Mouse (Mus musculus) midbrain, embryonic 11.5 days (tissue): ENCODE measurements around the gene Cdc25b. TPM values are rescaled to one million over a fixed set of nuclear protein-coding genes. Genes with fewer than 3 reads are reported as not detected.

Experiments
- ATAC-seq: fragments of 200-750 bp; cut with Nextera tagmentation; 2 replicates; pipeline ENCODE4 v1.8.0; 2017; ENCODE audit warnings: moderate TSS enrichment, moderate library complexity; ENCODE audit not compliant: low FRiP score
- DNase-seq: peaks from one replicate; pipeline ENCODE4 v3.0.0; 2015; ENCODE audit warnings: low spot score; ENCODE audit errors: missing footprints
- H3K27ac ChIP-seq: fragments of 300-500 bp; sonication (generic); 2 replicates; pipeline ENCODE4 v1.5.1; 2014; ENCODE audit warnings: low read depth, low read length
- H3K27me3 ChIP-seq: fragments of 300-500 bp; sonication (generic); 2 replicates; pipeline ENCODE4 v1.6.1; 2014; ENCODE audit warnings: mild to moderate bottlenecking, low read length, moderate library complexity, mixed read lengths; ENCODE audit not compliant: control insufficient read depth, insufficient read depth
- H3K36me3 ChIP-seq: fragments of 300-500 bp; sonication (generic); 2 replicates; pipeline ENCODE4 v1.6.1; 2014; ENCODE audit warnings: mild to moderate bottlenecking, low read length, moderate library complexity, mixed read lengths; ENCODE audit not compliant: control insufficient read depth, insufficient read depth
- H3K4me1 ChIP-seq: fragments of 300-500 bp; sonication (generic); 2 replicates; pipeline ENCODE4 v1.6.1; 2014; ENCODE audit warnings: low read length; ENCODE audit not compliant: control insufficient read depth, insufficient read depth
- H3K4me2 ChIP-seq: fragments of 300-500 bp; sonication (generic); 2 replicates; pipeline ENCODE4 v1.6.1; 2014; ENCODE audit warnings: mild to moderate bottlenecking, moderate library complexity
- H3K4me3 ChIP-seq: fragments of 300-500 bp; sonication (generic); 2 replicates; pipeline ENCODE4 v1.5.1; 2014; ENCODE audit warnings: low read depth, low read length
- H3K9ac ChIP-seq: fragments of 300-500 bp; sonication (generic); 2 replicates; pipeline ENCODE4 v1.6.1; 2014; ENCODE audit warnings: low read length
- H3K9me3 ChIP-seq: fragments of 300-500 bp; sonication (generic); 2 replicates; pipeline ENCODE4 v1.6.1; 2016; ENCODE audit warnings: low read length; ENCODE audit not compliant: control insufficient read depth
- WGBS: fragments of 180-500 bp; shearing (Covaris S2); extraction: QIAGEN DNeasy Blood & Tissue Kit; methylation state at CpG from one replicate; pipeline ENCODE4 v1.1.7; 2014; 5-methylcytosine and 5-hydroxymethylcytosine counted together
- polyA plus RNA-seq: library from polyadenylated mRNA; unstranded; fragments of >200 nt; fragmentation: Nextera tagmentation; extraction: Ambion mirVana; gene quantifications from 2 replicates; pipeline ENCODE4 v1.2.1, GENCODE M21; 2014

Cdc25b gene
- polyA plus RNA-seq, 1 experiment from 2014 or later = 130 TPM

DNA sequence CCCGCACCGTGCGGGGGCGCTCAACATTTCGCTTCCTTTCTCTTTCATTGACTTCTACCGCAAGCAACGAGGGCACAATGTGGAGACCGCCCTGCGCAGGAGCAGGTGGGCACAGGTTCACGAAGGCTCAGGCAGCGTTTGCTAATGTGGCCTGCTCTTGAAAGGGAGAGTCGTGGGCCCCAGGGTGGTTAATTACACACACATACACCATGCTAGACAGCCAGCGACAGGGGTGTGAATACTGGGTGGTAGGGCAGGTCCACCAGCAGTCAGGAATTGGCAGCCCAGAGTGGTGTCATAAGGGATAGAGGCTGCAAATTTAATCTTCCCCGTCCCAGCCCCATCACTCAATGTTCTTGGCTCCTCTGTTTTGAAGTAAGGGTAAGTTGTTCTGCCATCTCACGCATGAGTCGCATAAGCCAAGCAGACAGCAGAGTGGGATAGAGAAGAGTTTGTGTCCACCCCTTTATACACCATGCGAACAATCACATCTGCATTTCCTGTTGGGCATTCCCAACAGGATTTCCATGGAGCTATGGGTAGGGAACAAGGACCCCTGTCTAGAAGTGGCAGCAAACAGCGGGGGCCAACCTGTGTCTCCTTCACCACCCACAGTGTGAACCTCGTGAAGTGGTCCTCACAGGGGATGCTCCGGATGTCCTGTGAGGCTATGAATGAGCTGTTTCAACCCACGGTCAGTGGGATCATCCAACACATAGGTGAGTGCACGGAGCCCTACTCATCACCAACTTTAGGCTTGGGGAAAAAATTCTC is 43.6 kb upstream of the Cdc25b start:
- peaks cover 3% of the 10 kb centered on the region; the same call in 1 of the 2 replicates for H3K4me1 ChIP-seq
- H3K27ac ChIP-seq = no peak overlapping the region
- ATAC-seq = peak; percentile 7
- 67% methylated on average over 22 of the region's 22 CpGs for WGBS
- H3K4me2 ChIP-seq = no peak overlapping the region
- DNase-seq = no peak
- peaks cover 16% of the 10 kb centered on the region for H3K36me3 ChIP-seq
- no peak overlapping the region for H3K9ac ChIP-seq
- H3K9me3 ChIP-seq = no peaks in the 10 kb centered on the region
- H3K4me3 ChIP-seq = no peak overlapping the region
- H3K27me3 ChIP-seq = no peaks in the 10 kb centered on the region

DNA sequence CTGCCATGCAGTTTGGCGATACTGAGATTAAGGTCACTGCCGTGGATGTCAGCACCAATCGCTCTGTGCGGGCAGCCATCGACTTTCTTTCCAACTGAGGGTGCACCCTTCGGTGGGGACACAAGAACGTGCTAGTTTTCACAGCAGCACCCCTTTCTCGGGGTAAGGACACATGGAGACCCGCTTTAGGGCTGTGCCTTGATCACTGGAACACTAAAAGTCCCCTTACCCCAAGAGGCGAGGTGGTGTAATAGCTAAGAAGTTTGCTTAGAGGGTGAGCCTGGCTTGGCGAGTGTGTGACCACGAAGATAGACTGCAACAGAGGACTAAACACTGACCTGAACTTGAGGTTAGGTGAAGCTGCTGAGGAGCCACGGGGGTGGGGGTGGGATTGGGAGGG is 41.6 kb upstream of the Cdc25b start:
- H3K27ac ChIP-seq = no peak overlapping the region
- H3K36me3 ChIP-seq = peaks cover 23% of the 10 kb centered on the region
- peaks cover 3% of the 10 kb centered on the region; the same call in 1 of the 2 replicates for H3K4me1 ChIP-seq
- H3K4me3 ChIP-seq = no peak overlapping the region
- no peak overlapping the region for H3K4me2 ChIP-seq
- ATAC-seq = no peak
- H3K9me3 ChIP-seq = no peaks in the 10 kb centered on the region
- 67% methylated on average over 13 of the region's 13 CpGs for WGBS
- no peaks in the 10 kb centered on the region for H3K27me3 ChIP-seq
- H3K9ac ChIP-seq = no peak overlapping the region
- peak; percentile 81 for DNase-seq

DNA sequence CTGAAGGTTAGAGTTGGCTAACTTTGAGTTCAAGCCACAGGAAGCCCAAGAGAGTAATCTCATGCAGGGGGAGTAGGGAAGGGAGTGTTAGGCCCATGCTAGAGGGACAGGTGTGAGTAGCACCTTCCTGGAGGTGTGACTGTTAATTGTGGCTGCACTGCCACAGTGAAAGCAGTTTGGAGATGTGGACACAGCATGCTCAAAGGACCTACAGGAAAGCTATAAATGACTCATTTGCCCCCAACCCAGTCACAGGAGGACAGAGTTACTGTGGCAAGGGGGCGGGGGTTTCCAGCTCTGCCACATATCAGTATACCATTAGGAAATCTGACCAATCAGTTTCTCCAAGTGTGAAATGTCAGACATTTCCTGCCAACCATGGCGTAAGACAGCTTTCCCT is 41.2 kb upstream of the Cdc25b start:
- Histone ChIP-seq H3K27ac (no peak overlapping the region), H3K9ac (no peak overlapping the region), H3K4me2 (no peak overlapping the region), H3K4me1 (peaks cover 3% of the 10 kb centered on the region; the same call in 1 of the 2 replicates), H3K4me3 (no peak overlapping the region), H3K36me3 (peaks cover 23% of the 10 kb centered on the region), H3K27me3 (no peaks in the 10 kb centered on the region), H3K9me3 (no peaks in the 10 kb centered on the region)
- DNase-seq = peak; percentile 10
- ATAC-seq = no peak
- 92% methylated on average over 2 of the region's 2 CpGs for WGBS

DNA sequence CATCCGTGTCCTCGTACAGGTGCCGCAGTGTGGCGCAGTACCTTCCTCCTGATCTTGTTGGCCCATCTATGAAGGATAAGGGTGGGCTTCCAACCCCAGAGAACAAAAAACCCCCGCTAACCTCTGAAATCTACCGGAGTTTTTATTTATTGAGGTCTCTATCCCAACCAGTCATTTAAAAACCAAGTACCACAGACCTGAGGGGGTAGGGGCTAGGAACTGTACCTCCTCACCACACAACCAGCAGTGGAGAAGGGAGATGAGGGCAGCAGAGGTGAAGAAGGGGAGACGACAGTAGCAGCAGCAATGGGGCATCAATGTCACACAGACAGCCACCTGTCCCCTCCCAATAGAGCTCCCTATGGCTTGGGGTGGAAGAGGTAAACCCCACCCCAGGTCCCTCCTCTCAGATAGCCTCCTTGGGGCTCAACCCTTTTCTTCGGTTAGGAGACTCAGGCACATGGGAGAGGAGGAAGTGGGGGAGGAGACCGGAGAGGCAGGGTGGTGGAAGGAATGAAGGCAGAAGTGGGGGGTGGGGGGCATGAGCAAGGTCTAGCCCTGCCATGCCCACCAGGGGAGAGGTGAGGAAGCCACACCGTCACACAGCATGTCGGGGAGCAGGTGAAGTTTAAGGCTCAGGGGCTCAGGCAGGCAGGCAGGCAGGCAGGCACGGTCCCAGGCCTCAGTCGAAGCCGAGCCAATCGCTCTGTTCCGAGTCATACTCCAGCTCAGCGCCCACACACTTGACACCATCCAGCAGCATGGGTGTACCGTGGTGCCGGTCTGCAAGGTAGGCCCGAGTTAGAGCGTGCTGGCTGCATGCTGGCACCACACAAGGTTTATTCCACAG is 40.3 kb upstream of the Cdc25b start:
- peaks cover 30% of the 10 kb centered on the region for H3K36me3 ChIP-seq
- no peak overlapping the region for H3K9ac ChIP-seq
- DNase-seq (peak; percentile 49), ATAC-seq (no peak)
- peaks cover 3% of the 10 kb centered on the region; the same call in 1 of the 2 replicates for H3K4me1 ChIP-seq
- no peaks in the 10 kb centered on the region for H3K27me3 ChIP-seq
- 94% methylated on average over 21 of the region's 21 CpGs for WGBS
- no peak overlapping the region for H3K4me2 ChIP-seq
- no peaks in the 10 kb centered on the region for H3K9me3 ChIP-seq
- H3K27ac ChIP-seq = no peak overlapping the region
- H3K4me3 ChIP-seq = no peak overlapping the region

- H3K9me3 ChIP-seq = no peaks in the 10 kb centered on the region
- H3K9ac ChIP-seq = no peak overlapping the region
- H3K27me3 ChIP-seq = no peaks in the 10 kb centered on the region
- no peak overlapping the region for H3K4me3 ChIP-seq
- WGBS = 93% methylated on average over 8 of the region's 8 CpGs
- ATAC-seq (no peak), DNase-seq (peak; percentile 72)
- H3K4me1 ChIP-seq = peaks cover 3% of the 10 kb centered on the region; the same call in 1 of the 2 replicates
- H3K4me2 ChIP-seq = no peak overlapping the region
- H3K36me3 ChIP-seq = peaks cover 30% of the 10 kb centered on the region
- H3K27ac ChIP-seq = no peak overlapping the region
Measured at GRCm38 (mm10) chr2:131147043-131147365, 39.7 kb upstream of the Cdc25b start.

GRCm38 (mm10) chr2:131148353-131149253 is 38.1 kb upstream of the Cdc25b start:
- no peaks in the 10 kb centered on the region for H3K27me3 ChIP-seq
- no peak for DNase-seq
- no peak overlapping the region for H3K27ac ChIP-seq
- H3K4me2 ChIP-seq = no peak overlapping the region
- H3K36me3 ChIP-seq = peaks cover 35% of the 10 kb centered on the region
- no peak overlapping the region for H3K9ac ChIP-seq
- WGBS = 89% methylated on average over 8 of the region's 8 CpGs
- no peaks in the 10 kb centered on the region for H3K4me1 ChIP-seq
- no peak overlapping the region for H3K4me3 ChIP-seq
- no peak for ATAC-seq
- no peaks in the 10 kb centered on the region for H3K9me3 ChIP-seq

DNA sequence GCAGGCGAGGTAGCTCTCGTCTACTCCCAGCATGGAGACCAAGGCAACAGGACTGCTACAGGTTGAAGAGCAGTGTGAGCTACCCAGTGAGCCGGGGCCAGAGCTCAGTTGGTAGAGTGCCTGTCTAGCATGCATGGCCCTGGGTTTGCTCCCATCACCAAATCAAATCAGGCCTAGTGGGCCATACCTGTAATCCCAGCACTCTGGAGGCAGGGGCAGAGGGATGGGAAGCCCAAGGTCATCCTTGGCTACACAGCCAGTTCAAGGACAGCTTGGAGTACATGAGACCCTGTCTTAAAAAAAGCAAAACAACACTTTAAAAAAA is 37.5 kb upstream of the Cdc25b start:
- Histone ChIP-seq H3K27ac (no peak overlapping the region), H3K4me2 (no peak overlapping the region), H3K36me3 (peaks cover 35% of the 10 kb centered on the region), H3K9ac (no peak overlapping the region), H3K27me3 (no peaks in the 10 kb centered on the region), H3K4me3 (no peak overlapping the region), H3K4me1 (no peaks in the 10 kb centered on the region), H3K9me3 (no peaks in the 10 kb centered on the region)
- DNase-seq (no peak), ATAC-seq (no peak)
- WGBS = 95% methylated on average over 3 of the region's 3 CpGs

- H3K9me3 ChIP-seq = no peaks in the 10 kb centered on the region
- H3K4me2 ChIP-seq = no peak overlapping the region
- ATAC-seq (no peak), DNase-seq (peak; percentile 44)
- WGBS = 83% methylated on average over 6 of the region's 7 CpGs
- H3K27me3 ChIP-seq = no peaks in the 10 kb centered on the region
- peaks cover under 1% of the 10 kb centered on the region; the same call in 1 of the 2 replicates for H3K4me1 ChIP-seq
- H3K4me3 ChIP-seq = no peak overlapping the region
- peaks cover 23% of the 10 kb centered on the region for H3K36me3 ChIP-seq
- no peak overlapping the region for H3K27ac ChIP-seq
- no peak overlapping the region for H3K9ac ChIP-seq
Measured at GRCm38 (mm10) chr2:131152166-131152730, 34.5 kb upstream of the Cdc25b start.
